Mouse (Mus musculus): ENCODE measurements around the gene Epha1.

GRCm38 (mm10) chr6:42353180-42353579 is 19.9 kb downstream of the Epha1 start:
- no peak; the same call in 1 of the 2 replicates for TF ChIP-seq POLR2A (IDR thresholded peaks at IDR 0.05; ENCODE audit: low read depth, low read length)
- no peak for TF ChIP-seq CTCF (IDR thresholded peaks at IDR 0.05; ENCODE audit: borderline replicate concordance, insufficient read depth, low read length)
